Mouse (Mus musculus): ENCODE measurements around the gene Stau1. TPM values are rescaled to one million over a fixed set of nuclear protein-coding genes. Genes with fewer than 3 reads are reported as not detected.
A peak's percentile ranks its signal among the peaks of the same experiment; 100 is the strongest.

Gene Stau1
- polyA plus RNA-seq, 1 experiment from 2014 or later, result 85.7 TPM

DNA sequence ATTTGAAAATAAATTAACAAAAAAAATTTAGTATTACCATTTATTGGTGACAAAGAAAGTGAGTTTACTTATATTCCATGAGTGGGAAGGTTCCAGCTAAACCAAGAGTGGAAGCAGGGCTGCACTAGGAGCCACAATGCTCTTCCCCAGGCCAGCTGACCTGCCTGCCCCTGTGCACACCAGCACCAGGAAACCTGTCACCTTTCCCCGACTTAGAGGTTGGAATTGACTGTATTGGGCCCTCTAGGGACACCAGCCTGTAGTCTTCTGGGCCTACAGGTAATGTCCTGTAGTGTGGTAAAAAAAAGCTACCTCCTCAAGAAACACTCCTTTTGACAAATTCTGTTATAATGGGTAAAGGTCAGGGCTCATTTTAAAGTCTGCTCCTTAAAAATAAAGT lies 47.9 kb downstream of the Stau1 start:
- Histone ChIP-seq H3K27ac (no peak overlapping the region), H3K9me3 (no peaks in the 10 kb centered on the region), H3K36me3 (peaks cover 91% of the 10 kb centered on the region), H3K4me1 (no peaks in the 10 kb centered on the region; the same call in 1 of the 2 replicates), H3K4me3 (no peak overlapping the region), H3K4me2 (no peak overlapping the region), H3K9ac (no peak overlapping the region), H3K27me3 (no peaks in the 10 kb centered on the region)
- WGBS, result 56% methylated on average over 1 of the region's 1 CpGs
- ATAC-seq (ENCODE audit: borderline replicate concordance, extremely low read depth, low FRiP score, low TSS enrichment), result no peak

DNA sequence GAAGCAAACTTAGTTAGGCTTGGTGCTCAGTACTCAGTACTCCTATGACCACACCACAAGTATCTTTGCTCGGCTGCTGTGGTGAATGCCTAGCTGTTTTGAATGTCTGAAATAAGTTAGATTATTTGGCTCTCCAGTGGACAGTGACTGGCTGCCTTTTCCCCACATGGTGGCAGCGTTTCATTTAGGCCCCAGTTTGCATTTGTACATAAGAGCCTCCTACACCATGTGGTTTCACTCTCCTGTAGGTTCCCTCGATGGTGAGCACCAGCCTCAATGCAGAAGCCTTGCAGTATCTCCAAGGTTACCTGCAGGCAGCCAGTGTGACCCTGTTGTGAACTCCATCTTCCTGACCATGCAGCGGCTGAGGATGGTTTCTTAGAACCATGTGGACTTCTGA lies 50.6 kb downstream of the Stau1 start:
- peaks cover 92% of the 10 kb centered on the region for H3K36me3 ChIP-seq
- no peaks in the 10 kb centered on the region for H3K4me1 ChIP-seq
- H3K4me2 ChIP-seq, result no peak overlapping the region
- H3K27me3 ChIP-seq, result no peaks in the 10 kb centered on the region
- H3K27ac ChIP-seq, result no peak overlapping the region
- no peak overlapping the region for H3K4me3 ChIP-seq
- WGBS, result 50% methylated on average over 4 of the region's 4 CpGs
- H3K9ac ChIP-seq, result no peak overlapping the region
- H3K9me3 ChIP-seq, result no peaks in the 10 kb centered on the region
- peak; percentile 8; the same call in 1 of the 2 replicates for ATAC-seq (ENCODE audit: borderline replicate concordance, extremely low read depth, low FRiP score, low TSS enrichment)

DNA sequence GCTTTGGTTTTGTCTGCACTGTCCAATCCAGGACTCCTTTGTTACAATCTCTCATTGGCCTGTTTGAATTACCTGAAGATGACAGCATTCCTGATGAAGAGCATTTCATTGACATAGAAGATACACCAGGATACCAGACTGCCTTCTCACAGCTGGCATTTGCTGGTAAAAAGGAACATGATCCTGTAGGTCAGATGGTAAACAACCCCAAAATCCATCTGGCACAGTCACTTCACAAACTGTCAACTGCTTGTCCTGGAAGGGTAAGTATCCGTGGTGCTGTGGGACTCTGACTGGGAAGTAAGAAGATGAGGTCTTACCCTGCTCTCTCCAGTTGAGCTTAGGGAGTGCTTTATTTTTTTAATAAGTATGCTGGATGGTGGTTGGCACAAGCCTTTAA lies 51.8 kb downstream of the Stau1 start:
- peaks cover 88% of the 10 kb centered on the region for H3K36me3 ChIP-seq
- 69% methylated on average over 1 of the region's 1 CpGs for WGBS

DNA sequence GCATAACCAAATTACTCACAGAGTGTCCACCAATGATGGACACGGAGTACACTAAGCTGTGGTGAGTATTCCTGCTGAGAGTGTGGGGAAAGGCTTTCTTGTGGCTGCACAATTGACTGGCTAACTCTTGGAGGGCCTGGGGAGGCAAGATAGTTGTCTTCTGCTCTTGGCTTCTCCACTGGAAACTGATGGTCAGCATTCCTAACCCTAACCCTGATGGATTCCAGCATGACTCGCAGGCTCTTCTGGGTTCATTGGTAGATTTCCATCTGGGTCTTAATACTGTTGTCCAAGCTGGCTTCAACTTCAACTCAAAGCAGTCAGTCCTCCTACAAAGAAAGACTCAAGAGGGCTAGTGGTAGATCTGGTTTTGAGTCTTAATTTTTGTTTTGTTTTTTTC lies 53.0 kb downstream of the Stau1 start:
- H3K4me1 ChIP-seq, result no peaks in the 10 kb centered on the region
- no peaks in the 10 kb centered on the region for H3K9me3 ChIP-seq
- H3K36me3 ChIP-seq, result peaks cover 87% of the 10 kb centered on the region
- H3K27ac ChIP-seq, result no peak overlapping the region
- no peaks in the 10 kb centered on the region for H3K27me3 ChIP-seq
- no peak overlapping the region for H3K4me3 ChIP-seq
- no peak overlapping the region for H3K9ac ChIP-seq
- H3K4me2 ChIP-seq, result no peak overlapping the region
- ATAC-seq (ENCODE audit: borderline replicate concordance, extremely low read depth, low FRiP score, low TSS enrichment), result no peak
- WGBS, result 88% methylated on average over 2 of the region's 2 CpGs

More for the DNA sequence above, 51.8 kb downstream of the Stau1 start:
- H3K27me3 ChIP-seq, result no peaks in the 10 kb centered on the region
- no peaks in the 10 kb centered on the region for H3K4me1 ChIP-seq
- H3K4me3 ChIP-seq, result no peak overlapping the region
- no peak for ATAC-seq (ENCODE audit: borderline replicate concordance, extremely low read depth, low FRiP score, low TSS enrichment)
- H3K4me2 ChIP-seq, result no peak overlapping the region
- no peak overlapping the region for H3K27ac ChIP-seq
- no peaks in the 10 kb centered on the region for H3K9me3 ChIP-seq
- no peak overlapping the region for H3K9ac ChIP-seq

DNA sequence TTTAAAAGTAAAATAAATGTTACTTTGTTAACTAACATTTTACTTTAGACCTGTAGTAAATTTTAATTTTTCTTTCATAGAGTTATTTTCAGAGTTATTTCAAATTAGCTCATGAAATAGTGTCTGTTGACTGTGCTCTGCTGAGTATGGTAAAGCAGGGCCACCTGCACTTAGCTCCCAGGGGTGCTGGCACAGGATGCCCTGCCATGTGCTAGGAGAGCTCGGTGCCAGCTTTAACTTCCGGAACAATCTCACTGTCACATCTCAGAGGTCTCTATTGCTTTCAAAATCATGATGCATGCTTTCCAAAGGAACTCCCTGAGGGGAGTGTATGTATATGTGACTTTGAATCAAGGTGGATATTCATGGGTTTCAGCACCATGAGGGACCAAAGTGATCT lies 59.9 kb downstream of the Stau1 start:
- Histone ChIP-seq H3K9ac (no peak overlapping the region), H3K27me3 (no peaks in the 10 kb centered on the region), H3K27ac (no peak overlapping the region), H3K4me1 (no peaks in the 10 kb centered on the region), H3K4me3 (no peak overlapping the region), H3K36me3 (peaks cover 80% of the 10 kb centered on the region), H3K4me2 (no peak overlapping the region), H3K9me3 (no peaks in the 10 kb centered on the region)
- 86% methylated on average over 2 of the region's 2 CpGs for WGBS
- no peak for ATAC-seq (ENCODE audit: borderline replicate concordance, extremely low read depth, low FRiP score, low TSS enrichment)

DNA sequence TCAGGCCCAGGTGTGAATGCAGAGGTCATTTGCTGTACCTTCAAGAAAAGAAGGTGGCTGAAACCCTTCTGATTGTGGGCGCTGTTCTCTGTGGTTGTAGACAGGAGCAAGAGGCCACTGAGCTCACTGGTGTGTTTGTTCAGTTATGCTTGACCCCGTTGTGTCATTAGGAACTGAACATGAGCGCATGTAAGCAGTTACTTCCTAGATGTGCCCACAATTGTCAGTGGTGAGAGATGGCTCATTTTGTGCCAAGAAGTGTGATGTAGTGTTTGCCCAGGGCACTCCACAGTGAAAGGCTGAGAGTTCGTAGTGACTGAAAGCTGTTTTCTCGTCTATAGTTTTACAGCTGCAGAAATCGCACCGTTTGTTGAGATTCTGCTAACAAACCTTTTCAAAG lies 60.5 kb downstream of the Stau1 start:
- no peak overlapping the region for H3K27ac ChIP-seq
- H3K36me3 ChIP-seq, result peaks cover 80% of the 10 kb centered on the region
- no peaks in the 10 kb centered on the region for H3K27me3 ChIP-seq
- H3K9ac ChIP-seq, result no peak overlapping the region
- 69% methylated on average over 7 of the region's 7 CpGs for WGBS
- H3K4me1 ChIP-seq, result no peaks in the 10 kb centered on the region
- H3K4me3 ChIP-seq, result no peak overlapping the region
- ATAC-seq (ENCODE audit: borderline replicate concordance, extremely low read depth, low FRiP score, low TSS enrichment), result no peak
- H3K9me3 ChIP-seq, result no peaks in the 10 kb centered on the region
- H3K4me2 ChIP-seq, result no peak overlapping the region

DNA sequence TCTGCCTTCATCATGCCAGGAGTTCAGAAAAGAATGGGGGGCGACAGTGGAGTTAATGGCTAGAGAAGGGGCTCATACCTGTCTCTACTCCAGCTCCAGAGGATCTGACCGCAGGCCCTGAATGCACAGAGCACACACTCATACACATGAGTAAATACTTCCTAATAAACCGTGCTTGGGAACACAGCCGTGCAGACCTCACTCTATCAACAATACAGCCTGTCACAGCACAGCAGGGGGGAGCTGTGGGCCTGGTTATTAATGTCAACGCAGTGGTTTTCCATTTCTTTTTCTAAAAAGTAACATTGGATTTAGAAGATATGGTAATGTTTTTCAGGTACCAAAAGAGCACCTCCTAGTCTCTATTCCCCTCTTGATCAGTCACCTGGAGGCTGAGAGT lies 61.7 kb downstream of the Stau1 start:
- Histone ChIP-seq H3K36me3 (peaks cover 81% of the 10 kb centered on the region), H3K4me3 (no peak overlapping the region), H3K27me3 (no peaks in the 10 kb centered on the region), H3K27ac (no peak overlapping the region), H3K9me3 (no peaks in the 10 kb centered on the region), H3K4me1 (no peaks in the 10 kb centered on the region), H3K4me2 (no peak overlapping the region), H3K9ac (no peak overlapping the region)
- 72% methylated on average over 5 of the region's 5 CpGs for WGBS
- no peak for ATAC-seq (ENCODE audit: borderline replicate concordance, extremely low read depth, low FRiP score, low TSS enrichment)

DNA sequence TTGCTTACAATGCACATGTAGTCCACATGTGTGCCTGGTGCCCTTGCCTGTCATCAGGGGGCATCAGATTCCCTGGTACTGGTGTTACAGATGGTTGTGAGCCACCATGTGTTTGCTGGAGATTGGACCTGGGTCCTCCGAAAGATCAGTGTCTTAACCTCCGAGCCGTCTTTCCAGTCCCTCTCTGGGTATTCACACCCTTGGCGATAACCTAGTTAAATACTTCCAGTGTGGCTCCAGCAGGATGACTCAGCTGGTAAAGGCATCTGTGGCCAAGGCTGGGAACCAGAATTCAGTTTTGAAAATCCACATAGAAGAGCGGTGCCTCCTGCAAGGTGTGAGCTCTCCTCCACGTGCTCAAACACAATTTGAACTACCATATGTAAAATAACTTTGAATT lies 62.2 kb downstream of the Stau1 start:
- peaks cover 81% of the 10 kb centered on the region for H3K36me3 ChIP-seq
- H3K9ac ChIP-seq, result no peak overlapping the region
- no peak for ATAC-seq (ENCODE audit: borderline replicate concordance, extremely low read depth, low FRiP score, low TSS enrichment)
- H3K9me3 ChIP-seq, result no peaks in the 10 kb centered on the region
- H3K4me2 ChIP-seq, result no peak overlapping the region
- H3K4me3 ChIP-seq, result no peak overlapping the region
- H3K27ac ChIP-seq, result no peak overlapping the region
- WGBS, result 90% methylated on average over 6 of the region's 6 CpGs
- no peaks in the 10 kb centered on the region for H3K27me3 ChIP-seq
- H3K4me1 ChIP-seq, result no peaks in the 10 kb centered on the region

DNA sequence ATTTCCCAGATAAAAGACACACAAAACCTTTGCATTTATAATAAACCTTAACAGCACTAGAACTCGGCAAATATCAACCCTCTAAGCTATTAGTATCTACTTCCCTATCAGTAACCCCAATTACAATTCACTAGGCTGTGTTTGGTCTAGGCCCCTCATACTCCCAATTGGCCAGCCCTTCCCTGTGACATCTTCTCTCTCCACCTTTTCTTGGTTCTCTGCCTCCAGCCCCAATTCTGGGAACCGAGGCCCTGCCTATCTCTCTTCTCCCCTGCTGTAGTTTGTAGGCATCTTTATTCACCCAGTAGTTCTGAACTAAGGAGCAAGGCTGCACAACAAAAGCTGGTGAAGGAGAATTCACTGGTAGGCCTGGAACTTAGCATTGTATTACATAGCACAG lies 72.1 kb downstream of the Stau1 start:
- ATAC-seq (ENCODE audit: borderline replicate concordance, extremely low read depth, low FRiP score, low TSS enrichment), result no peak

DNA sequence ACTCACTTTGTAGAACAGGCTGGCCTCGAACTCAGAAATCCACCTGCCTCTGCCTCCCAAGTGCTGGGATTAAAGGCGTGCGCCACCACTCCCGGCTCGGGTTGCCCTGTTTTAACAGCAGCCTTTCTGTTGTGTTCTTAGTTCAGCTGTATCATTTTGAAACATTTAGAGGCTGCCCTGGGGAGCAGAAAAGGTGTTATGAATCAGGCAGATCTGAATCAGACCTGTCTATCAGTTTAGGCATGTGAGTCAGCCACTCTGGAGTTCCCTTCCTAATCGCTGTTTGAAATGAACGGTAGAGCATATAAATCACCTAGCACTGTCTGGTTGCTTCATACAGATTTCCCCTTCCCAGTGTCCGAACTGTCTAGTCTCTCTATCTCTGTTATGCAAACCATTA lies 85.6 kb downstream of the Stau1 start:
- no peak overlapping the region for H3K4me2 ChIP-seq
- no peaks in the 10 kb centered on the region for H3K9me3 ChIP-seq
- H3K9ac ChIP-seq, result no peak overlapping the region
- ATAC-seq (ENCODE audit: borderline replicate concordance, extremely low read depth, low FRiP score, low TSS enrichment), result no peak
- H3K36me3 ChIP-seq, result peaks cover 16% of the 10 kb centered on the region
- H3K4me3 ChIP-seq, result no peak overlapping the region
- H3K27me3 ChIP-seq, result no peaks in the 10 kb centered on the region
- H3K27ac ChIP-seq, result no peak overlapping the region
- peaks cover 12% of the 10 kb centered on the region for H3K4me1 ChIP-seq
- 80% methylated on average over 8 of the region's 8 CpGs for WGBS

More for the DNA sequence above, 72.1 kb downstream of the Stau1 start:
- Histone ChIP-seq H3K27me3 (no peaks in the 10 kb centered on the region), H3K36me3 (peaks cover 76% of the 10 kb centered on the region), H3K4me3 (no peak overlapping the region), H3K4me1 (no peaks in the 10 kb centered on the region), H3K9ac (no peak overlapping the region), H3K27ac (no peak overlapping the region), H3K4me2 (no peak overlapping the region), H3K9me3 (no peaks in the 10 kb centered on the region)
- 92% methylated on average over 2 of the region's 2 CpGs for WGBS

DNA sequence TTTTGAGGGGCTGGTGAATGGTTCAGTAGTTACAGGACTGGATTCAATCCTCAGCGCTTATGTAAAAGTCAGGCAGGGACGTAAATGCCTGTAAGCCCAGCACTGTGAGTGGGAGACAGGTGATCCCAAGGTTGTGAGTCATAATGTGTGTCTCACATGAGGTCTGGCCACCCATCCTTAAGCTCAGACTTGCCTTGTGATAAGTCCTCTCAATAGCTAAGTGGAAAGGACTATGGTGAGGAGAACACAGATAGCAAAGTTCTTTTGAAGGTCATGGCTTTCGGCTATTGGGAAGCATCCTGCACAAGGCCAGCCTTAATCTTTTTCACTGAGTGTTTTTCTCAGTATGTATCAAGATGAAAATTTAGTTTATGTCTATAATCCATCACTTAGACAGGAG lies 86.4 kb downstream of the Stau1 start:
- peaks cover 16% of the 10 kb centered on the region for H3K36me3 ChIP-seq
- H3K4me1 ChIP-seq, result peaks cover 16% of the 10 kb centered on the region
- no peak overlapping the region for H3K4me3 ChIP-seq
- no peaks in the 10 kb centered on the region for H3K27me3 ChIP-seq
- H3K9ac ChIP-seq, result no peak overlapping the region
- H3K9me3 ChIP-seq, result no peaks in the 10 kb centered on the region
- no peak overlapping the region for H3K27ac ChIP-seq
- no peak overlapping the region for H3K4me2 ChIP-seq
- 95% methylated on average over 3 of the region's 3 CpGs for WGBS
- no peak for ATAC-seq (ENCODE audit: borderline replicate concordance, extremely low read depth, low FRiP score, low TSS enrichment)

DNA sequence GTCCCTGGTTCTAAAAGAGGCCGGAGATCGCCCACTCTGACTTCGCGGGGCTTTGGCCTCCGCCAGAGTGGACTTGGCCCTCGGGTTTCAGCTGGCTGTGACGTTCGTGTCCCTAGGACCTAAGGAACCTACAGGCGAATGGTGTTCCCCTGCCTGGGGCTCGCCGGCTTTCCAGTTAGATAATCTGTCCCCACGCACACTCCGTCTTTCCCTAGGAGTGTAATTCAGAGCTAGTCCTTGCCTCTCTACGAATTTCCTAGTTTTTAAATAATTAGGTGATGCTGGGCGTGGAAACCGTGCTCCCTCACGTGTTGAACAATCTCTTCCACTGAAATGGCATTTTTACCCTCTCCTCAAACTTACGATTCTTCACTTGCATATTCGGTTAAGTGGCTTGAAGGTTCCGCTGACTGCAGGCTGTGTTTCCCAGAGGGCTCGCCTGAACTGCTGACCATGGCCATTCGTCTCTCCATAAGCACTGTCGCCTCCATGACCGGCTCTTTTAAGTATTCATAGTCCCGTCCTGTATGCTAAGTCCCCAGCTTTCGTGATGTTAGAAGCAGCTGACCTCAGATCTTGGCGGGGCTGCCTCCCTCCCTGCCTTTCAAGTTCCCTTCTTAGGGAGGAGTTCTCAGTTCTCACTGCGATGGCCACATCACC lies 89.4 kb downstream of the Stau1 start:
- peak overlapping the region; percentile 80 for H3K4me2 ChIP-seq
- peaks cover 16% of the 10 kb centered on the region for H3K4me1 ChIP-seq
- peak overlapping the region; percentile 93 for H3K9ac ChIP-seq
- H3K27ac ChIP-seq, result peak overlapping the region; percentile 99
- no peaks in the 10 kb centered on the region for H3K27me3 ChIP-seq
- no peak for ATAC-seq (ENCODE audit: borderline replicate concordance, extremely low read depth, low FRiP score, low TSS enrichment)
- peak overlapping the region; percentile 85 for H3K4me3 ChIP-seq
- H3K9me3 ChIP-seq, result no peaks in the 10 kb centered on the region
- 0% methylated on average over 28 of the region's 28 CpGs for WGBS
- peaks cover 16% of the 10 kb centered on the region for H3K36me3 ChIP-seq

All from lung, embryonic 15.5 days (tissue).